Mouse (Mus musculus): ENCODE measurements around the gene Dclre1c. TPM values are rescaled to one million over a fixed set of nuclear protein-coding genes. Genes with fewer than 3 reads are reported as not detected.
A peak's percentile ranks its signal among the peaks of the same experiment; 100 is the strongest.

Gene Dclre1c
- polyA plus RNA-seq, 1 experiment from 2014 or later, result 7.8 TPM

DNA sequence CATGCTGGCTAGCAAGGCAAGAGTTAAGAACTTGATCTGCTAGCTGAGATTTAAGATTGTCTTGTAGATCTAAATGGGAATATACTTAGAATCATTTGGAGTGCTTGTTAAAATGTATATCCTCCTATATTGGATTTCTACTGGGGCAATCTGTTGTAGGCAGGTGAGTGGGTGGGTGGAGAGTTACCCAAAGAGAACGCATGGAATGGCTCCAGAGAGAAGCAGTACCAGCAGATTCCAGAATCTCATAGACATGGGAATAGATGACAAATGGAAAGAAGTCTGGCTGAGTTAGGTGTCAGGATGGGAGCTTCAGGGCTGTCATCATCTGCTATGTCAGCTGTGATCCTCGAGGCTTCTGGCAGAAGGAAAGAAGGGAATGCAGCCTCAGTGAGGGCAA, 25.5 kb downstream of the Dclre1c start:
- no peak overlapping the region for H3K9ac ChIP-seq (ENCODE audit: low read length)
- H3K4me1 ChIP-seq (replicated peaks; ENCODE audit: control insufficient read depth, insufficient read depth, low read length), result no peaks in the 10 kb centered on the region
- no peaks in the 10 kb centered on the region for H3K9me3 ChIP-seq (ENCODE audit: control insufficient read depth, low read length)
- no peak overlapping the region for H3K27ac ChIP-seq (ENCODE audit: low read depth)
- DNase-seq (ENCODE audit: low spot score) (no peak), ATAC-seq (replicated peaks; ENCODE audit: low FRiP score, low TSS enrichment, low read depth) (no peak)
- H3K4me3 ChIP-seq (ENCODE audit: low read depth, low read length), result no peak overlapping the region
- peaks cover 17% of the 10 kb centered on the region for H3K36me3 ChIP-seq (ENCODE audit: control insufficient read depth, insufficient read depth, low read length)
- H3K4me2 ChIP-seq (ENCODE audit: low read length), result no peak overlapping the region
- no peaks in the 10 kb centered on the region for H3K27me3 ChIP-seq (replicated peaks; ENCODE audit: control insufficient read depth, insufficient read depth, low read length)
- WGBS, result 62% methylated on average over 2 of the region's 2 CpGs

DNA sequence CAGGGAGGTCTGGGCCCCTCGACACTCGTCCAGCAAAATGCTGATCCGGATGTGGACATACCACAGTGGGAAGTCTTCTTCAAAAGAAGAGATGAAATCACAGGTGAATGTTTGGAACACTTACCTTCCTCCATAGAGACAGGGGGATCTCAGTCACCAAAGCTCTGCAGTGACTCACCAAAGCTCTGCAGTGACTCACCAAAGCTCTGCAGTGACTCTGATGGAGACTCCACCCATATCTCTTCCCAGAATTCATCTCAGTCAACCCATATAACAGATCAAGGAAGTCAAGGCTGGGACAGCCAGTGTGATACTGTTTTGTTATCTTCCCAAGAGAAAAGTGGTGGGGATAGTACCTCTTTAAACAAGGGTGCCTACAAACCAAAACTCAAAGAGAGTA, 29.2 kb downstream of the Dclre1c start:
- Histone ChIP-seq H3K27me3 (replicated peaks; ENCODE audit: control insufficient read depth, insufficient read depth, low read length) (no peaks in the 10 kb centered on the region), H3K4me1 (replicated peaks; ENCODE audit: control insufficient read depth, insufficient read depth, low read length) (no peaks in the 10 kb centered on the region), H3K4me2 (ENCODE audit: low read length) (no peak overlapping the region), H3K4me3 (ENCODE audit: low read depth, low read length) (no peak overlapping the region), H3K9me3 (ENCODE audit: control insufficient read depth, low read length) (no peaks in the 10 kb centered on the region), H3K27ac (ENCODE audit: low read depth) (no peak overlapping the region), H3K36me3 (ENCODE audit: control insufficient read depth, insufficient read depth, low read length) (peaks cover 26% of the 10 kb centered on the region), H3K9ac (ENCODE audit: low read length) (no peak overlapping the region)
- ATAC-seq (replicated peaks; ENCODE audit: low FRiP score, low TSS enrichment, low read depth) (no peak), DNase-seq (ENCODE audit: low spot score) (no peak)
- WGBS, result 87% methylated on average over 3 of the region's 3 CpGs

DNA sequence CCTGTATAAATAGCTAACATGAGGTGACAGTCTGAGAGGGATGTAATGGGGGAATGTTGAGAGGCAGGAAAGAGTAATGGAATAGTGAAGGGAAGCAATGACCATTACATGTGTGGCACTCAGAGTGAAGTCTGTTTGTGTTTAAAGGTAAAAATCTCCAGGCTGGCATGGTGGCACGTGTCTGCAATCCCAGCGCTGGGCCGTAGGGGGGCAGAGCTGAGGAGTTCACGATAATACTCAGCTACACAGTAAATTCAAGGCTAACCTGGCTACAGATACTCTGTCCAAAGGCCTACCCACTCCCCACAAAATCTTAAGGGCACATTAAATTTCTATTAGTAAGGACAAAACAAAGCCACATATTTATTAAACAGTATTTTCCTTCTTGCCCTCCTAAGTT, 32.7 kb downstream of the Dclre1c start:
- Histone ChIP-seq H3K9me3 (ENCODE audit: control insufficient read depth, low read length) (no peaks in the 10 kb centered on the region), H3K27ac (ENCODE audit: low read depth) (no peak overlapping the region), H3K36me3 (ENCODE audit: control insufficient read depth, insufficient read depth, low read length) (peaks cover 43% of the 10 kb centered on the region), H3K9ac (ENCODE audit: low read length) (no peak overlapping the region), H3K4me3 (ENCODE audit: low read depth, low read length) (no peak overlapping the region), H3K4me1 (replicated peaks; ENCODE audit: control insufficient read depth, insufficient read depth, low read length) (no peaks in the 10 kb centered on the region), H3K27me3 (replicated peaks; ENCODE audit: control insufficient read depth, insufficient read depth, low read length) (no peaks in the 10 kb centered on the region), H3K4me2 (ENCODE audit: low read length) (no peak overlapping the region)
- ATAC-seq (replicated peaks; ENCODE audit: low FRiP score, low TSS enrichment, low read depth) (no peak), DNase-seq (ENCODE audit: low spot score) (no peak)
- 81% methylated on average over 4 of the region's 4 CpGs for WGBS

DNA sequence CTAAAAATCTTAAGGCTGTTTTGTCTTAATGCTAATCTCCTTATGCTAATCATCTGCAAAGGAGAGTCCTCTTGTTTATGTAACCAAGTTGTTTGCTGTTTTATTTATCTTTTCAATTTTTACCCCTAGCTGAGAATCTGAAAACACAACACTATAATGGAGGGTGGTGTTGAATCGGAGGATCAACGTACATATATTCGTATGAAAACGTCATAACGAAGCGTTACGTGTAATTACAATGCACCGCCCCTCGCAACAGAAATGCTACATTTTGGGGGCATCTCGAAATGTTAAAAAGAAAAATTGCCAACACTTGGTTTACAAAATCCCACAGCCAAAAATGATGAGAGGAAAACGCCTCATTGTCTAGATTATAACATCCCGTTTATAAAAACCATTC, 50.0 kb downstream of the Dclre1c start:
- H3K9ac ChIP-seq (ENCODE audit: low read length), result peak overlapping the region; percentile 72
- DNase-seq (ENCODE audit: low spot score) (no peak), ATAC-seq (replicated peaks; ENCODE audit: low FRiP score, low TSS enrichment, low read depth) (no peak)
- H3K27ac ChIP-seq (ENCODE audit: low read depth), result peak overlapping the region; percentile 78; the same call in 1 of the 2 replicates
- H3K27me3 ChIP-seq (replicated peaks; ENCODE audit: control insufficient read depth, insufficient read depth, low read length), result no peaks in the 10 kb centered on the region
- WGBS, result under 1% methylated on average over 12 of the region's 12 CpGs
- H3K9me3 ChIP-seq (ENCODE audit: control insufficient read depth, low read length), result no peaks in the 10 kb centered on the region
- H3K4me1 ChIP-seq (replicated peaks; ENCODE audit: control insufficient read depth, insufficient read depth, low read length), result peaks cover 13% of the 10 kb centered on the region
- H3K36me3 ChIP-seq (ENCODE audit: control insufficient read depth, insufficient read depth, low read length), result peaks cover 4% of the 10 kb centered on the region; the same call in 1 of the 2 replicates
- peak overlapping the region; percentile 82 for H3K4me2 ChIP-seq (ENCODE audit: low read length)
- H3K4me3 ChIP-seq (ENCODE audit: low read depth, low read length), result peak overlapping the region; percentile 94

DNA sequence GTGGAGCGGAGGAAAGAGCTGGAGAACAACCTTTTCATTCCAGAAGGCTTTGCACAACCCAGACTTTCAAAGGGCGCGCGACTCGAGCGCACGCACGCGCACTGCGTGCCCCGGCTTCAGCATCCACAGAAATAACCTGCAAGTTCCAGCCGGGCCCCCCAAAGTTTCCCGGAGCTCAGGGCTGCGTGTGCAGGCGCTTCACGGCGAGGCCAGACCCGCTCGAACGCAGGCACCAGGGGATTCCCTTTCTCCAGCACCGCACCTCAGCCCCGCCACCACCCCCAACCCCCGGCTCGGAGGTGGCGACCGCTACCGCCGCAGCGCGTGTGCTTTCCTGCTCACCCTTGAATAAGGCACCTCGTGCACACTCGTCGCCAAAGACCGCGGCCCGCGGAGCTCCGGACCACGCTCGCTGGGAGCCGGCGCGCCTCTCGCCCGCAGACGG, 50.5 kb downstream of the Dclre1c start:
- ATAC-seq (replicated peaks; ENCODE audit: low FRiP score, low TSS enrichment, low read depth) (peak; percentile 77), DNase-seq (ENCODE audit: low spot score) (peak; percentile 84)
- Histone ChIP-seq H3K4me3 (ENCODE audit: low read depth, low read length) (peak overlapping the region; percentile 94), H3K27ac (ENCODE audit: low read depth) (peak overlapping the region; percentile 78), H3K9me3 (ENCODE audit: control insufficient read depth, low read length) (no peaks in the 10 kb centered on the region), H3K9ac (ENCODE audit: low read length) (peak overlapping the region; percentile 72), H3K4me1 (replicated peaks; ENCODE audit: control insufficient read depth, insufficient read depth, low read length) (peaks cover 13% of the 10 kb centered on the region), H3K4me2 (ENCODE audit: low read length) (peak overlapping the region; percentile 82), H3K27me3 (replicated peaks; ENCODE audit: control insufficient read depth, insufficient read depth, low read length) (no peaks in the 10 kb centered on the region), H3K36me3 (ENCODE audit: control insufficient read depth, insufficient read depth, low read length) (peaks cover 4% of the 10 kb centered on the region; the same call in 1 of the 2 replicates)
- WGBS, result under 1% methylated on average over 46 of the region's 46 CpGs

DNA sequence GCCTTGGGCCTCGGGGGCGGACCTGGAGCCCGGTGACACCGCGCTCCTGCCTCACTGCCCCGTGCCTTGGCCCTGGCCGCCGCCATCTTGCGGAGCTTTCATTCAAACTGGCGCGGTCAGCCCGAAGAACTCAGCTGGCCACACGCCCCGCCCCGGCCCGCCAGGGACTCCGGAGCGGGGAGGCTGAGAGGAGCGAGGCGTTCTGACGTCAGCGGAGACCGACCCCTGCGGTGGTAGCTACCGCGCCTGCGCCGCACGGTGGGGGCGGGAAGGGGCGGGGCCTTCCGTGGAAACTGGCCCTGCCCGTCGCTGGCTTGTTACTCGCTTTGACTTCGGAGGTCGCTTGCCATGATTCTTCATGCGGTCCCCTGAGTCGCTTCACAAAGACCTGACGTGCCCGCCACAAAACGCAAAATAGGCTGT, 50.9 kb downstream of the Dclre1c start, which contains the start of gene Suv39h2:
TSS of gene Suv39h2 (minus strand) at position 171 of the 423 bp plus-strand sequence.
- DNase-seq (ENCODE audit: low spot score), result peak; percentile 97
- Histone ChIP-seq H3K27me3 (replicated peaks; ENCODE audit: control insufficient read depth, insufficient read depth, low read length) (no peaks in the 10 kb centered on the region), H3K4me1 (replicated peaks; ENCODE audit: control insufficient read depth, insufficient read depth, low read length) (peaks cover 13% of the 10 kb centered on the region), H3K9me3 (ENCODE audit: control insufficient read depth, low read length) (no peaks in the 10 kb centered on the region), H3K4me2 (ENCODE audit: low read length) (peak within 1 kb of the TSS; percentile 82), H3K9ac (ENCODE audit: low read length) (peak within 1 kb of the TSS; percentile 72), H3K36me3 (ENCODE audit: control insufficient read depth, insufficient read depth, low read length) (peaks cover 4% of the 10 kb centered on the region; the same call in 1 of the 2 replicates), H3K4me3 (ENCODE audit: low read depth, low read length) (peak within 1 kb of the TSS; percentile 94), H3K27ac (ENCODE audit: low read depth) (peak within 1 kb of the TSS; percentile 78)
- peak; percentile 98 for ATAC-seq (replicated peaks; ENCODE audit: low FRiP score, low TSS enrichment, low read depth)
- WGBS, result 0% methylated on average over 39 of the region's 42 CpGs

DNA sequence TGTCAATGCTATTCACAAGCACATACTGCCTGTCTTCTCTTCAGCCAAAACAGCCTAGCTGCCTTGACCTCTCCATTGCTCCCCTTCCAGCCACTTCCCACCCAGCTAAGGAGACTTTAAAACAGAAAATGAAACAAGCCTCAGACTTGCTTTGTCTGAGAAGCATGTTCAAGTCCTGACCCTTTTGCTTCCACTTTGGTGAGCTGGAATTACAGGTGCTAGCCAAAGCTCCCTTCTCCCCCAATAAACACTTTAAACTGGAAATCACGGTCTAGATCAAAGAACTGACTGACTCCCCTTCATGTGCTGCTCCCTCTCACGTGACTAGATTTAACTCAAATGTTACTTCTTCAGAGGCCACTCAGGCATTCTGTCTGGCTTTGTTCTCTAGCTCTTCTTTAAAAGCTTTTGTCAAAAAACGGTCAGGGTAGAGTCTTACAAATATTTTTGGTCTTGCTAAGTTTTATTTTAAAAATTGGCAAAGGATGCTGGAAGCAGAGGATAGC, 51.9 kb downstream of the Dclre1c start:
- 0 out of 2 replicates have a peak overlapping the region, but pooled peaks have one; percentile 36 for H3K27ac ChIP-seq (ENCODE audit: low read depth)
- H3K9me3 ChIP-seq (ENCODE audit: control insufficient read depth, low read length), result no peaks in the 10 kb centered on the region
- H3K27me3 ChIP-seq (replicated peaks; ENCODE audit: control insufficient read depth, insufficient read depth, low read length), result no peaks in the 10 kb centered on the region
- H3K36me3 ChIP-seq (ENCODE audit: control insufficient read depth, insufficient read depth, low read length), result peaks cover 4% of the 10 kb centered on the region; the same call in 1 of the 2 replicates
- peak overlapping the region; percentile 94; the same call in 1 of the 2 replicates for H3K4me3 ChIP-seq (ENCODE audit: low read depth, low read length)
- ATAC-seq (replicated peaks; ENCODE audit: low FRiP score, low TSS enrichment, low read depth), result no peak
- H3K4me2 ChIP-seq (ENCODE audit: low read length), result peak overlapping the region; percentile 82
- H3K4me1 ChIP-seq (replicated peaks; ENCODE audit: control insufficient read depth, insufficient read depth, low read length), result peaks cover 13% of the 10 kb centered on the region
- H3K9ac ChIP-seq (ENCODE audit: low read length), result no peak overlapping the region
- 69% methylated on average over 3 of the region's 3 CpGs for WGBS
- no peak for DNase-seq (ENCODE audit: low spot score)

DNA sequence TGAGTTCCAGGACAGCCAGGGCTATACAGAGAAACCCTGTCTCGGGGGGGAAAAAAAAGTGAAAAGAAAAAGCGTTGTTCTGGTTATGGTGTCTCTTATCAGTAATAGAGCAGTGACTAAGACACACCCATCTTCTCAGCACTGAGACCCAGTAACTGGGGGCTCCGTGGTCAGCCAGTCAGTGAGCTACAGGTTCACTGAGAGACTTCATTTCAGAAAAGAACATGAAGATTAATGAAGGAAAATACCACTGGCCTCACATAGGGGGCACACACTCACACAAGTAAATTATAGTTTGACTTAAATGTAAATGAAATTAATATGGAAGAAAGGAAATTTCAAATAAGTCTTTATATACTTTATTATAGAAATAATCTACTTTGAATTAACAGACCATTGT, 56.3 kb downstream of the Dclre1c start:
- Histone ChIP-seq H3K27ac (ENCODE audit: low read depth) (no peak overlapping the region), H3K9me3 (ENCODE audit: control insufficient read depth, low read length) (no peaks in the 10 kb centered on the region), H3K4me2 (ENCODE audit: low read length) (no peak overlapping the region), H3K9ac (ENCODE audit: low read length) (no peak overlapping the region), H3K27me3 (replicated peaks; ENCODE audit: control insufficient read depth, insufficient read depth, low read length) (no peaks in the 10 kb centered on the region), H3K4me1 (replicated peaks; ENCODE audit: control insufficient read depth, insufficient read depth, low read length) (peaks cover 5% of the 10 kb centered on the region; the same call in 1 of the 2 replicates), H3K36me3 (ENCODE audit: control insufficient read depth, insufficient read depth, low read length) (no peaks in the 10 kb centered on the region), H3K4me3 (ENCODE audit: low read depth, low read length) (no peak overlapping the region)
- WGBS, result 79% methylated on average over 3 of the region's 3 CpGs
- DNase-seq (ENCODE audit: low spot score) (no peak), ATAC-seq (replicated peaks; ENCODE audit: low FRiP score, low TSS enrichment, low read depth) (no peak)

DNA sequence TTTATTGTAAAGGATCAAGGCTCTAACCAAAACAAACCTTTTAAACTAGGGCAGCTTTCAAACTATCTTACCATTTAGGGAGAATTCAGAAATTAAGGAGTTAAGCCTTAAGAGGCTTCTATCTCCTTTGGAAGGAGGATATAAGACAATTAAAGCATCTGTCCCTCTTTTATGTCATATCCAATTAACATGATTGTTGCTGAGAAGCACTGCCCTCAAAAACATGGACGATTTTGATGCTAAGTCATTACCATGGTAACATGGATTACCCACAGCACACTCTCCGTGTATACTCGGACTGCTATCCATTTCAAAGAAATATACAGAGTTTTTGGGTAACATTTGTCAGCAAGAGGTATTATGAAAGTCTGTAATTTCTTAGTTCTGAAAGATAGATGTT, 65.9 kb downstream of the Dclre1c start:
- Histone ChIP-seq H3K4me1 (replicated peaks; ENCODE audit: control insufficient read depth, insufficient read depth, low read length) (no peaks in the 10 kb centered on the region), H3K9ac (ENCODE audit: low read length) (no peak overlapping the region), H3K27me3 (replicated peaks; ENCODE audit: control insufficient read depth, insufficient read depth, low read length) (no peaks in the 10 kb centered on the region), H3K36me3 (ENCODE audit: control insufficient read depth, insufficient read depth, low read length) (peaks cover 49% of the 10 kb centered on the region), H3K4me3 (ENCODE audit: low read depth, low read length) (no peak overlapping the region), H3K4me2 (ENCODE audit: low read length) (no peak overlapping the region), H3K9me3 (ENCODE audit: control insufficient read depth, low read length) (no peaks in the 10 kb centered on the region), H3K27ac (ENCODE audit: low read depth) (no peak overlapping the region)
- DNase-seq (ENCODE audit: low spot score) (no peak), ATAC-seq (replicated peaks; ENCODE audit: low FRiP score, low TSS enrichment, low read depth) (no peak)
- 86% methylated on average over 3 of the region's 3 CpGs for WGBS
